Mouse (Mus musculus): Measurements from ENCODE around the gene Aspdh. TPM values are rescaled to one million over a fixed set of nuclear protein-coding genes. Genes with fewer than 3 reads are reported as not detected.

Aspdh gene
- polyA plus RNA-seq, 1 experiment from 2014 or later: 1.8 TPM

- Histone ChIP-seq H3K9me3 (no peaks in the 10 kb centered on the region), H3K27ac (peak overlapping the region; percentile 91), H3K4me3 (peak overlapping the region; percentile 73), H3K4me1 (peaks cover 89% of the 10 kb centered on the region), H3K27me3 (ENCODE audit: insufficient read depth, poor library complexity, severe bottlenecking) (peaks cover 11% of the 10 kb centered on the region; the same call in 1 of the 2 replicates), H3K36me3 (peaks cover 2% of the 10 kb centered on the region; the same call in 1 of the 2 replicates)
- peak; percentile 76 for DNase-seq (ENCODE audit: low spot score)
- 60% methylated on average over 16 of the region's 16 CpGs for WGBS
Observed at GRCm38 (mm10) chr7:44469677-44470675, 4.8 kb downstream of the Aspdh start.

- Histone ChIP-seq H3K36me3 (peaks cover 2% of the 10 kb centered on the region; the same call in 1 of the 2 replicates), H3K4me3 (peak overlapping the region; percentile 10; the same call in 1 of the 2 replicates), H3K27me3 (ENCODE audit: insufficient read depth, poor library complexity, severe bottlenecking) (peaks cover 15% of the 10 kb centered on the region), H3K4me1 (peaks cover 86% of the 10 kb centered on the region), H3K9me3 (no peaks in the 10 kb centered on the region), H3K27ac (peak overlapping the region; percentile 91)
- DNase-seq (ENCODE audit: low spot score): peak; percentile 79
- WGBS: 68% methylated on average over 16 of the region's 16 CpGs
Observed at GRCm38 (mm10) chr7:44470696-44471612, 5.8 kb downstream of the Aspdh start.

- peak overlapping the region; percentile 91 for H3K27ac ChIP-seq
- peaks cover 21% of the 10 kb centered on the region for H3K27me3 ChIP-seq (ENCODE audit: insufficient read depth, poor library complexity, severe bottlenecking)
- 21% methylated on average over 6 of the region's 6 CpGs for WGBS
- peaks cover 2% of the 10 kb centered on the region; the same call in 1 of the 2 replicates for H3K36me3 ChIP-seq
- H3K4me1 ChIP-seq: peaks cover 75% of the 10 kb centered on the region
- H3K9me3 ChIP-seq: no peaks in the 10 kb centered on the region
- DNase-seq (ENCODE audit: low spot score): peak; percentile 95
- H3K4me3 ChIP-seq: peak overlapping the region; percentile 64
Observed at GRCm38 (mm10) chr7:44471880-44472557, 6.8 kb downstream of the Aspdh start.

- Histone ChIP-seq H3K9me3 (no peaks in the 10 kb centered on the region), H3K36me3 (peaks cover 2% of the 10 kb centered on the region; the same call in 1 of the 2 replicates), H3K4me3 (peak overlapping the region; percentile 64), H3K27ac (peak overlapping the region; percentile 91), H3K27me3 (ENCODE audit: insufficient read depth, poor library complexity, severe bottlenecking) (peaks cover 25% of the 10 kb centered on the region), H3K4me1 (peaks cover 70% of the 10 kb centered on the region)
- no peak for DNase-seq (ENCODE audit: low spot score)
- WGBS: 4% methylated on average over 1 of the region's 1 CpGs
Observed at GRCm38 (mm10) chr7:44472558-44472885, 7.3 kb downstream of the Aspdh start.

- peak; percentile 96 for DNase-seq (ENCODE audit: low spot score)
- Histone ChIP-seq H3K4me3 (peak overlapping the region; percentile 64), H3K4me1 (peaks cover 70% of the 10 kb centered on the region), H3K27ac (peak overlapping the region; percentile 91), H3K36me3 (peaks cover 2% of the 10 kb centered on the region; the same call in 1 of the 2 replicates), H3K9me3 (no peaks in the 10 kb centered on the region), H3K27me3 (ENCODE audit: insufficient read depth, poor library complexity, severe bottlenecking) (peaks cover 29% of the 10 kb centered on the region)
- WGBS: 24% methylated on average over 9 of the region's 9 CpGs
Observed at GRCm38 (mm10) chr7:44472961-44473646, 7.9 kb downstream of the Aspdh start.

- DNase-seq (ENCODE audit: low spot score): no peak
- Histone ChIP-seq H3K36me3 (0 out of 2 replicates have a peak, but pooled peaks cover 2% of the 10 kb centered on the region), H3K27me3 (ENCODE audit: insufficient read depth, poor library complexity, severe bottlenecking) (peaks cover 38% of the 10 kb centered on the region), H3K4me1 (peaks cover 57% of the 10 kb centered on the region), H3K9me3 (no peaks in the 10 kb centered on the region), H3K4me3 (peak overlapping the region; percentile 64), H3K27ac (peak overlapping the region; percentile 91)
- 11% methylated on average over 4 of the region's 4 CpGs for WGBS
Observed at GRCm38 (mm10) chr7:44474419-44474818, 9.2 kb downstream of the Aspdh start.

GRCm38 (mm10) chr7:44475046-44475614, 9.9 kb downstream of the Aspdh start:
- Histone ChIP-seq H3K36me3 (0 out of 2 replicates have a peak, but pooled peaks cover 2% of the 10 kb centered on the region), H3K9me3 (no peaks in the 10 kb centered on the region), H3K27ac (peak overlapping the region; percentile 91), H3K4me3 (peak overlapping the region; percentile 64), H3K4me1 (peaks cover 57% of the 10 kb centered on the region), H3K27me3 (ENCODE audit: insufficient read depth, poor library complexity, severe bottlenecking) (peaks cover 43% of the 10 kb centered on the region)
- DNase-seq (ENCODE audit: low spot score): no peak
- 30% methylated on average over 5 of the region's 5 CpGs for WGBS

- no peaks in the 10 kb centered on the region for H3K9me3 ChIP-seq
- peaks cover 29% of the 10 kb centered on the region for H3K27me3 ChIP-seq (ENCODE audit: insufficient read depth, poor library complexity, severe bottlenecking)
- WGBS: 43% methylated on average over 3 of the region's 3 CpGs
- H3K27ac ChIP-seq: peak overlapping the region; percentile 81
- H3K36me3 ChIP-seq: peaks cover 20% of the 10 kb centered on the region
- peak overlapping the region; percentile 49 for H3K4me3 ChIP-seq
- DNase-seq (ENCODE audit: low spot score): no peak
- peaks cover 36% of the 10 kb centered on the region for H3K4me1 ChIP-seq
Observed at GRCm38 (mm10) chr7:44482836-44483435, 17.7 kb downstream of the Aspdh start.

- Histone ChIP-seq H3K27me3 (ENCODE audit: insufficient read depth, poor library complexity, severe bottlenecking) (peaks cover 20% of the 10 kb centered on the region; the same call in 1 of the 2 replicates), H3K36me3 (peaks cover 25% of the 10 kb centered on the region), H3K9me3 (no peaks in the 10 kb centered on the region), H3K27ac (peak overlapping the region; percentile 22; the same call in 1 of the 2 replicates), H3K4me3 (peak overlapping the region; percentile 25), H3K4me1 (peaks cover 36% of the 10 kb centered on the region)
- no peak for DNase-seq (ENCODE audit: low spot score)
- WGBS: 89% methylated on average over 1 of the region's 1 CpGs
Observed at GRCm38 (mm10) chr7:44484109-44484508, 18.9 kb downstream of the Aspdh start.

- no peak overlapping the region for H3K27ac ChIP-seq
- H3K9me3 ChIP-seq: no peaks in the 10 kb centered on the region
- peak; percentile 90 for DNase-seq (ENCODE audit: low spot score)
- H3K27me3 ChIP-seq (ENCODE audit: insufficient read depth, poor library complexity, severe bottlenecking): peaks cover 15% of the 10 kb centered on the region; the same call in 1 of the 2 replicates
- no peak overlapping the region for H3K4me3 ChIP-seq
- WGBS: 25% methylated on average over 5 of the region's 5 CpGs
- H3K4me1 ChIP-seq: peaks cover 30% of the 10 kb centered on the region
- H3K36me3 ChIP-seq: peaks cover 33% of the 10 kb centered on the region
Observed at GRCm38 (mm10) chr7:44484841-44485571, 19.8 kb downstream of the Aspdh start.

Data from heart, embryonic 10.5 days (tissue).